ENCODE assay signal across 8 mouse cellular contexts in genomic region chr8:105604804-105605381, GRCm38 (mm10). TPM values are rescaled to one million over a fixed set of nuclear protein-coding genes. Genes with fewer than 3 reads are reported as not detected.
A peak's percentile ranks its signal among the peaks of the same experiment; 100 is the strongest.
DNase-seq lines count a peak whose midpoint lies in the region; ATAC-seq and TF ChIP-seq lines count a peak whose summit lies in the region.

TSS of gene Ripor1 (plus strand) at chr8:105605255.

- in situ Hi-C loops in Patski (cut with MboI; ENCODE audit: low pct_unique_long_range_greater_than_20kb) = no loop called here

- WGBS in hindbrain, embryonic 10.5 days = under 1% methylated on average over 41 of the region's 42 CpGs

- peaks cover 36% of the 10 kb centered on the region for H3K4me1 ChIP-seq in hindbrain, embryonic 10.5 days (replicated peaks)

- H3K36me3 ChIP-seq in hindbrain, embryonic 10.5 days = no peaks in the 10 kb centered on the region

- H3K4me3 ChIP-seq in hindbrain, embryonic 10.5 days = peak within 1 kb of the TSS; percentile 89

- POLR2A ChIA-PET in Patski (lab: Charles Lee) = interaction anchor here (1.8 to 2.2 kb wide), 3 partner anchors 8 to 96 kb away, joined by 5 to 10 read pairs (median 8); partner anchors contain the start of genes Acd and Pard6a

- no peaks in the 10 kb centered on the region for H3K27me3 ChIP-seq in Patski
- peaks cover 12% of the 10 kb centered on the region for H3K27me3 ChIP-seq in hindbrain, embryonic 10.5 days (ENCODE audit: insufficient read depth, poor library complexity, severe bottlenecking)

- no peak for TF ChIP-seq CTCF in Patski (IDR thresholded peaks at IDR 0.05)

- CTCF ChIA-PET in Patski (lab: Charles Lee) = interaction anchor here (0.9 to 1.9 kb wide), 6 partner anchors 8 to 33 kb away, joined by 3 to 8 read pairs (median 4); no protein-coding TSS in a partner anchor

- H3K27ac ChIP-seq in hindbrain, embryonic 10.5 days = peak within 1 kb of the TSS; percentile 93

- peak; percentile 52 for ATAC-seq in Patski

- no peak for DNase-seq in Patski (ENCODE audit: low read depth, low spot score)
- peak; percentile 76 for DNase-seq in cerebellum, adult 9-11 months
- DNase-seq in frontal cortex, adult 2 months (ENCODE audit: extremely low spot score in 1 of 2, low spot score in 1 of 2) = peak in 1 of 2 experiments; percentile 69
- DNase-seq in hindbrain, embryonic 10.5 days (ENCODE audit: low spot score) = peak; percentile 87
- peak; percentile 73 to 78 for DNase-seq in layer of hippocampus, postnatal 14 days (ENCODE audit: low spot score in 2 of 2)
- peak; percentile 71 for DNase-seq in lung, postnatal 25 days (ENCODE audit: low spot score)
- peak; percentile 86 for DNase-seq in retina, embryonic 14.5 days (ENCODE audit: low spot score)
- peak; percentile 76 for DNase-seq in urinary bladder, postnatal 14 days (ENCODE audit: low spot score)

- H3K9me3 ChIP-seq in hindbrain, embryonic 10.5 days = no peaks in the 10 kb centered on the region

RNA-seq across cellular contexts. Expression of gene Ripor1, which starts in this region (rescaled TPM):
- 84.2 TPM for polyA plus RNA-seq in Patski (2021)
- 52.0 and 52.1 TPM in 2 replicates for polyA plus RNA-seq in frontal cortex, adult 2 months (2012; rRNA removed)
- 17.7 and 23.7 TPM in 2 replicates for polyA plus RNA-seq in hindbrain, embryonic 10.5 days (2016; fragmentation: Nextera tagmentation; extraction: Ambion mirVana)
- 10 to 100 TPM; 81.6 to 86.9 TPM for total RNA-seq in layer of hippocampus, postnatal 14 days (2021)
